14 mouse cellular contexts compared by ENCODE assay signal in the genomic region with DNA sequence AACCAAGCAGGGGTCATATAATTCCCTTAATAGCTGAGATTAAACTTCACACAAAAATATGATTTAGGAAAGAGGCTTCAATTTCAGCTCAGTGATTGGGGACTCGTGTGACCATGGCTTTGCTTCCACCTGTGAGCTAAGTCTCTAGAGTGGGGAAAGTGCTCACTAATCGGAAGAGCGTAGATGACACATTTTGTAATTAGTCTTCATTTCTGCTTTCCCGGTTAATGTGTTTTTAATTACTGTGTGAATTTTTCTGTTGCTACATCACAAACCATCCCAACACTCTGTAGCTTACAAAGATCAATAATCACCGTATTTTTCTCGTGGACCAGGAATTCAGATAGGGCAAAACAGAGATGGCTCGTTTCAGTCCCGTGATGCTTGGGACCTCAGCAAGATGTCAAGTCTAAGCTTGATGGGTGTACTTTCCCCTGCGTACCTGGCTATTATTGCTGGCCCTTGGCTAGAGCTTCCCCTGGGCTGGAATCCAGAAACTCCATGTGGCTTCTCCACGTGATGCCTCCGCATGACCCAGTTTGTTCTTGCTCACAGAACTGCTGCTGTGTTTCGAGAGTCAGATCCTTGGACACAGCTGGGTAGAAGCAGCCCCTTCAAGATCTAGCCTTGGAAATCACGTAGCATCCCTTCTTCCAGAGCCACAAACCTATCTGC.
DNase-seq lines count a peak whose midpoint lies in the region.
"Had no signal": no experiment of that assay in that cellular context is flagged by ENCODE, and none has a peak within 500 bp of the region (broad histone marks: within the 10 kb centered on the region; RNA-seq: fewer than 3 reads in every experiment).

No protein-coding gene starts in this region.

- intact Hi-C loops in heart, postnatal 36 days (cut with DNase I), result no loop called here

- 87% methylated on average over 13 of the region's 13 CpGs for WGBS in heart, embryonic 10.5 days

- H3K27me3 ChIP-seq in heart, embryonic 10.5 days (ENCODE audit: insufficient read depth, poor library complexity, severe bottlenecking), result no peaks in the 10 kb centered on the region
- H3K27me3 ChIP-seq: heart, embryonic 15.5 days had no signal

- H3K4me3 ChIP-seq in heart, embryonic 10.5 days, result no peak overlapping the region
- H3K4me3 ChIP-seq: erythroblast, embryonic 14.5 days; heart, embryonic 15.5 days had no signal

- peaks cover 23% of the 10 kb centered on the region for H3K4me1 ChIP-seq in heart, embryonic 10.5 days

- H3K27ac ChIP-seq in heart, embryonic 10.5 days, result no peak overlapping the region
- H3K27ac ChIP-seq: heart, embryonic 15.5 days; kidney, postnatal 0 days had no signal

- no peaks in the 10 kb centered on the region for H3K9me3 ChIP-seq in heart, embryonic 10.5 days
- H3K9me3 ChIP-seq: heart, embryonic 15.5 days had no signal

- peak; percentile 93 for DNase-seq in heart, adult 11 months
- DNase-seq in heart, embryonic 10.5 days (ENCODE audit: low spot score), result no peak
- peak; percentile 21 to 40 for DNase-seq in kidney, postnatal 36 days
- no peak for DNase-seq in kidney, postnatal 25 days
- peak; percentile 91 to 93 for DNase-seq in cerebellum, adult 18-20 months
- peak; percentile 40 to 52 for DNase-seq in heart, postnatal 36 days
- no peak for DNase-seq in ovary, adult 18-20 months (ENCODE audit: low spot score)
- no peak for DNase-seq in thymus, postnatal 14 days
- DNase-seq: adrenal gland, postnatal 36 days; lung, adult 2 months; thymus, postnatal 36 days had no signal

- no peaks in the 10 kb centered on the region for H3K36me3 ChIP-seq in heart, embryonic 10.5 days
- H3K36me3 ChIP-seq: heart, embryonic 15.5 days had no signal

Comparison
In these comparisons a context has a peak if more than half of its experiments do, and no peak if none do; other contexts are left out.
1. DNase-seq: peak in heart, adult 11 months (single experiment), kidney, postnatal 36 days (2 of 2), cerebellum, adult 18-20 months (2 of 2) and heart, postnatal 36 days (2 of 2); none in heart, embryonic 10.5 days (single experiment), kidney, postnatal 25 days (0 of 2), ovary, adult 18-20 months (single experiment) and thymus, postnatal 14 days (single experiment).